Mouse (Mus musculus): Measurements from ENCODE around the gene Klhl2.

The Klhl2 gene

GRCm38 (mm10) chr8:64849897-64850541 is at the start of gene Klhl2:
Gene Klhl2 (minus strand): TSS chr8:64850017.
- peak; percentile 82 for DNase-seq

GRCm38 (mm10) chr8:64898710-64899109 is 48.9 kb upstream of the Klhl2 start:
- no peak for DNase-seq

- DNase-seq, result no peak
These were observed 46.9 kb upstream of the Klhl2 start for GRCm38 (mm10) chr8:64896731-64897130.

- peak; percentile 34 for DNase-seq
These were observed 30.9 kb upstream of the Klhl2 start for GRCm38 (mm10) chr8:64880619-64881200.

GRCm38 (mm10) chr8:64877630-64878312 is 28.0 kb upstream of the Klhl2 start:
- no peak for DNase-seq

- DNase-seq, result peak; percentile 30
These were observed 21.8 kb upstream of the Klhl2 start for GRCm38 (mm10) chr8:64871469-64872165.

GRCm38 (mm10) chr8:64870218-64870617 is 20.4 kb upstream of the Klhl2 start:
- no peak for DNase-seq

- DNase-seq, result peak; percentile 48
These were observed 523 bp downstream of the Klhl2 start for GRCm38 (mm10) chr8:64849091-64849896.

GRCm38 (mm10) chr8:64848245-64848785 is 1.5 kb downstream of the Klhl2 start:
- DNase-seq, result no peak

- DNase-seq, result no peak
These were observed 2.2 kb downstream of the Klhl2 start for GRCm38 (mm10) chr8:64847650-64848049.

- no peak for DNase-seq
These were observed 2.6 kb downstream of the Klhl2 start for GRCm38 (mm10) chr8:64847241-64847640.

- no peak for DNase-seq
These were observed 4.5 kb downstream of the Klhl2 start for GRCm38 (mm10) chr8:64845314-64845713.

- no peak for DNase-seq
These were observed 5.8 kb downstream of the Klhl2 start for GRCm38 (mm10) chr8:64844043-64844481.

GRCm38 (mm10) chr8:64843168-64843567 is 6.6 kb downstream of the Klhl2 start:
- DNase-seq, result no peak

- no peak for DNase-seq
These were observed 7.9 kb downstream of the Klhl2 start for GRCm38 (mm10) chr8:64841747-64842406.

- no peak for DNase-seq
These were observed 10.2 kb downstream of the Klhl2 start for GRCm38 (mm10) chr8:64839628-64840027.

GRCm38 (mm10) chr8:64835475-64836122 is 14.2 kb downstream of the Klhl2 start:
- no peak for DNase-seq

GRCm38 (mm10) chr8:64834071-64834877 is 15.5 kb downstream of the Klhl2 start:
- no peak for DNase-seq

GRCm38 (mm10) chr8:64832581-64833135 is 17.2 kb downstream of the Klhl2 start:
- no peak for DNase-seq

GRCm38 (mm10) chr8:64831656-64832055 is 18.2 kb downstream of the Klhl2 start:
- DNase-seq, result no peak
